29 mouse cellular contexts compared by ENCODE assay signal in the genomic region with DNA sequence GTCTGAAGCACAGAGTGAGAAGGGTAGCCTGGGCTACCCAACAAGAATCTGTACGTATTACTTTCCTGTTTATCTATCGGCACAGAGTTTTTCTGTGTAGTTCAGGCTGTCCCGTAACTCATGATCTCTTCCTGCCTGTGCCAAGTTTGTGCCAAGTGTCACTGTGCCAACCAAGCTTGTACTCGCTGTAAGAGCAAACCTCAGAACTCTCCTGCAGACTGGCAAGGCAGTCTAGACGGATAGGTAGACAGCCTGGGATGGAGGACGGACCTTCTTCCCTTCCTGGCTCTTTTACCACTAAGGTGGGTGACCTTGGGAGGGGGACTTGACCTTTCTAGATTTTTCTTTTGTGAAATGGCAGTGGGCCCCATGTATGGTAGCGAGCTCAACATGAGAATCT. TPM values are rescaled to one million over a fixed set of nuclear protein-coding genes. Genes with fewer than 3 reads are reported as not detected.
DNase-seq lines count a peak whose midpoint lies in the region; ATAC-seq lines count a peak whose summit lies in the region.
"Had no signal": no experiment of that assay in that cellular context is flagged by ENCODE, and none has a peak within 500 bp of the region (broad histone marks: within the 10 kb centered on the region; RNA-seq: fewer than 3 reads in every experiment).

No protein-coding gene starts in this region.

- H3K9me3 ChIP-seq in heart, embryonic 10.5 days = no peaks in the 10 kb centered on the region
- H3K9me3 ChIP-seq in midbrain, embryonic 11.5 days (ENCODE audit: control insufficient read depth, low read length) = no peaks in the 10 kb centered on the region
- H3K9me3 ChIP-seq in midbrain, embryonic 16.5 days (replicated peaks; ENCODE audit: control insufficient read depth, low read length, poor library complexity, severe bottlenecking) = no peaks in the 10 kb centered on the region
- H3K9me3 ChIP-seq: embryonic facial prominence, embryonic 13.5 days; embryonic facial prominence, embryonic 15.5 days; forebrain, embryonic 10.5 days; forebrain, embryonic 12.5 days; G1E had no signal

- WGBS in heart, embryonic 10.5 days = 80% methylated on average over 7 of the region's 7 CpGs
- 83% methylated on average over 7 of the region's 7 CpGs for WGBS in midbrain, embryonic 11.5 days
- WGBS in midbrain, embryonic 16.5 days = 87% methylated on average over 7 of the region's 7 CpGs

- H3K4me1 ChIP-seq in heart, embryonic 10.5 days = peaks cover 8% of the 10 kb centered on the region
- no peaks in the 10 kb centered on the region for H3K4me1 ChIP-seq in midbrain, embryonic 11.5 days (ENCODE audit: control insufficient read depth, insufficient read depth, low read length)
- no peaks in the 10 kb centered on the region for H3K4me1 ChIP-seq in midbrain, embryonic 16.5 days (ENCODE audit: control insufficient read depth, insufficient read depth, low read length)
- H3K4me1 ChIP-seq: forebrain, embryonic 12.5 days had no signal

- no peak overlapping the region for H3K9ac ChIP-seq in midbrain, embryonic 11.5 days (ENCODE audit: low read length)
- H3K9ac ChIP-seq in midbrain, embryonic 16.5 days (ENCODE audit: low read depth, low read length) = no peak overlapping the region
- H3K9ac ChIP-seq: embryonic facial prominence, embryonic 13.5 days; embryonic facial prominence, embryonic 15.5 days; forebrain, embryonic 12.5 days had no signal

- no peak overlapping the region for H3K4me3 ChIP-seq in heart, embryonic 10.5 days
- H3K4me3 ChIP-seq in midbrain, embryonic 11.5 days (ENCODE audit: low read depth, low read length) = no peak overlapping the region
- H3K4me3 ChIP-seq in midbrain, embryonic 16.5 days (ENCODE audit: low read depth, low read length) = no peak overlapping the region
- H3K4me3 ChIP-seq: embryonic facial prominence, embryonic 13.5 days; embryonic facial prominence, embryonic 15.5 days; erythroblast, embryonic 14.5 days; forebrain, embryonic 10.5 days; forebrain, embryonic 12.5 days had no signal

- no peak for ATAC-seq in midbrain, embryonic 11.5 days (ENCODE audit: low FRiP score)
- no peak for ATAC-seq in midbrain, embryonic 16.5 days
- no peak for ATAC-seq in granulocyte monocyte progenitor cell, adult 5-6 weeks (replicated peaks; ENCODE audit: poor library complexity, severe bottlenecking)
- ATAC-seq: activated CD4-positive, CD25-positive, alpha-beta regulatory T cell, adult 4 months; CD4-positive, CD25-positive, alpha-beta regulatory T cell, adult 4 months; forebrain, embryonic 14.5 days; forebrain, embryonic 16.5 days; Patski had no signal

- no peaks in the 10 kb centered on the region for H3K36me3 ChIP-seq in heart, embryonic 10.5 days
- H3K36me3 ChIP-seq in midbrain, embryonic 11.5 days (ENCODE audit: control insufficient read depth, insufficient read depth, low read length) = no peaks in the 10 kb centered on the region
- H3K36me3 ChIP-seq in midbrain, embryonic 16.5 days (ENCODE audit: control insufficient read depth, insufficient read depth, low read length) = no peaks in the 10 kb centered on the region
- H3K36me3 ChIP-seq: embryonic facial prominence, embryonic 13.5 days; embryonic facial prominence, embryonic 15.5 days; forebrain, embryonic 10.5 days; forebrain, embryonic 12.5 days; G1E had no signal

- no peak overlapping the region for H3K4me2 ChIP-seq in midbrain, embryonic 11.5 days
- no peak overlapping the region for H3K4me2 ChIP-seq in midbrain, embryonic 16.5 days (ENCODE audit: low read length)
- H3K4me2 ChIP-seq: embryonic facial prominence, embryonic 13.5 days; embryonic facial prominence, embryonic 15.5 days; forebrain, embryonic 12.5 days had no signal

- H3K27me3 ChIP-seq in heart, embryonic 10.5 days (ENCODE audit: insufficient read depth, poor library complexity, severe bottlenecking) = no peaks in the 10 kb centered on the region
- H3K27me3 ChIP-seq in midbrain, embryonic 11.5 days (ENCODE audit: control insufficient read depth, insufficient read depth, low read length) = no peaks in the 10 kb centered on the region
- H3K27me3 ChIP-seq in midbrain, embryonic 16.5 days (ENCODE audit: control insufficient read depth, insufficient read depth, low read depth, low read length) = no peaks in the 10 kb centered on the region
- H3K27me3 ChIP-seq: CH12.LX; embryonic facial prominence, embryonic 15.5 days; forebrain, embryonic 12.5 days; Patski had no signal

- no peak overlapping the region for H3K27ac ChIP-seq in heart, embryonic 10.5 days
- H3K27ac ChIP-seq in midbrain, embryonic 11.5 days (ENCODE audit: low read depth, low read length) = no peak overlapping the region
- no peak overlapping the region for H3K27ac ChIP-seq in midbrain, embryonic 16.5 days (ENCODE audit: low read length)
- H3K27ac ChIP-seq: embryonic facial prominence, embryonic 13.5 days; embryonic facial prominence, embryonic 15.5 days; forebrain, embryonic 10.5 days; forebrain, embryonic 12.5 days had no signal

- peak; percentile 14 for DNase-seq in adrenal gland, postnatal 14 days
- DNase-seq in adrenal gland, adult (ENCODE audit: inconsistent age in 2 of 2, low spot score in 1 of 2) = no peak
- peak; percentile 51 for DNase-seq in heart, embryonic 10.5 days (ENCODE audit: low spot score)
- DNase-seq in heart, postnatal 4 days = no peak
- DNase-seq in midbrain, embryonic 11.5 days (ENCODE audit: low spot score, missing footprints) = peak; percentile 53
- DNase-seq: adrenal gland, adult 8-10 months; adrenal gland, postnatal 25 days; B cell, adult 2 months; cerebellum, adult 11 months; cerebellum, adult 18-20 months; cerebellum, adult 8-10 months; cerebellum, adult 9-11 months; cerebellum, postnatal 14 days; cerebellum, postnatal 36 days; embryo, embryonic 11 days had no signal

RNA-seq across cellular contexts. Expression of a gene that starts 38.7 kb away (rescaled TPM):
- total RNA-seq in adrenal gland, postnatal 14 days (2021) = 12.3 and 14.5 TPM in 2 replicates
- polyA plus RNA-seq in heart, embryonic 10.5 days (2016; fragmentation: Nextera tagmentation; extraction: Ambion mirVana) = 8.0 and 8.6 TPM in 2 replicates
- total RNA-seq in heart, postnatal 4 days (2021) = 10 to 100 TPM; 10.1 to 11.4 TPM
- polyA plus RNA-seq in midbrain, embryonic 11.5 days (2014; fragmentation: Nextera tagmentation; extraction: Ambion mirVana) = 11.0 and 12.2 TPM in 2 replicates
- 3.4 and 3.5 TPM in 2 replicates for polyA plus RNA-seq in midbrain, embryonic 16.5 days (2015; fragmentation: Nextera tagmentation; extraction: Ambion mirVana)
- 10.2 and 16.0 TPM in 2 replicates for total RNA-seq in granulocyte monocyte progenitor cell, adult 5-6 weeks (2014; fragmentation: Nextera tagmentation)
- 13.8 and 16.2 TPM in 2 replicates for total RNA-seq in granulocyte monocyte progenitor cell, adult 5-6 weeks (2017)

Comparison
In these comparisons a context has a peak if more than half of its experiments do, and no peak if none do; other contexts are left out.
1. DNase-seq: peak in adrenal gland, postnatal 14 days (single experiment), heart, embryonic 10.5 days (single experiment) and midbrain, embryonic 11.5 days (single experiment); none in adrenal gland, adult (0 of 2) and heart, postnatal 4 days (single experiment).